Mouse (Mus musculus): ENCODE results near the gene Trim16.

The Trim16 gene

GRCm38 (mm10) chr11:62831906-62832305, 11.9 kb downstream of the Trim16 start:
- DNase-seq: no peak

- no peak for DNase-seq
Measured at GRCm38 (mm10) chr11:62844562-62844961, 24.5 kb downstream of the Trim16 start.

GRCm38 (mm10) chr11:62845730-62846129, 25.7 kb downstream of the Trim16 start:
- DNase-seq: no peak

GRCm38 (mm10) chr11:62846961-62847654, 27.1 kb downstream of the Trim16 start, which contains the start of gene Fbxw10:
TSS of gene Fbxw10 (plus strand) at chr11:62847069.
- no peak for DNase-seq

- DNase-seq: no peak
Measured at GRCm38 (mm10) chr11:62847655-62848191, 27.7 kb downstream of the Trim16 start.

- no peak for DNase-seq
Measured at GRCm38 (mm10) chr11:62848301-62848700, 28.3 kb downstream of the Trim16 start.

GRCm38 (mm10) chr11:62851199-62851598, 31.2 kb downstream of the Trim16 start:
- no peak for DNase-seq

GRCm38 (mm10) chr11:62853334-62853733, 33.3 kb downstream of the Trim16 start:
- no peak for DNase-seq

GRCm38 (mm10) chr11:62865562-62865961, 45.5 kb downstream of the Trim16 start:
- no peak for DNase-seq

- DNase-seq: no peak
Measured at GRCm38 (mm10) chr11:62866685-62867084, 46.7 kb downstream of the Trim16 start.

- no peak for DNase-seq
Measured at GRCm38 (mm10) chr11:62869201-62869600, 49.2 kb downstream of the Trim16 start.

- no peak for DNase-seq
Measured at GRCm38 (mm10) chr11:62869715-62870371, 49.8 kb downstream of the Trim16 start.

- DNase-seq: no peak
Measured at GRCm38 (mm10) chr11:62873479-62873878, 53.4 kb downstream of the Trim16 start.

- DNase-seq: no peak
Measured at GRCm38 (mm10) chr11:62875696-62876095, 55.7 kb downstream of the Trim16 start.

- no peak for DNase-seq
Measured at GRCm38 (mm10) chr11:62876445-62876844, 56.4 kb downstream of the Trim16 start.

- no peak for DNase-seq
Measured at GRCm38 (mm10) chr11:62877391-62877790, 57.4 kb downstream of the Trim16 start.

GRCm38 (mm10) chr11:62878728-62879127, 58.7 kb downstream of the Trim16 start:
- DNase-seq: no peak

- DNase-seq: peak; percentile 96
Measured at GRCm38 (mm10) chr11:62879220-62880048, 59.4 kb downstream of the Trim16 start, which contains the start of gene Tvp23b. TSS of gene Tvp23b (plus strand) at chr11:62879455.

GRCm38 (mm10) chr11:62883407-62883806, 63.4 kb downstream of the Trim16 start:
- DNase-seq: no peak

- peak; percentile 28 for DNase-seq
Measured at GRCm38 (mm10) chr11:62885323-62885722, 65.3 kb downstream of the Trim16 start.

GRCm38 (mm10) chr11:62890796-62891195, 70.8 kb downstream of the Trim16 start:
- no peak for DNase-seq

GRCm38 (mm10) chr11:62891763-62892162, 71.7 kb downstream of the Trim16 start:
- DNase-seq: no peak

Data from kidney, adult 11 months (tissue).